Mouse (Mus musculus): ENCODE measurements around the gene Sohlh1. TPM values are rescaled to one million over a fixed set of nuclear protein-coding genes. Genes with fewer than 3 reads are reported as not detected.

Gene Sohlh1
- polyA plus RNA-seq, 1 experiment, result not detected

- TF ChIP-seq EP300 (IDR thresholded peaks at IDR 0.05; ENCODE audit: insufficient read depth, low read depth, low read length) (no peak), CTCF (IDR thresholded peaks at IDR 0.05; ENCODE audit: low read depth, low read length) (peak; percentile 72), POLR2A (IDR thresholded peaks at IDR 0.05; ENCODE audit: insufficient read depth, low read length) (no peak)
- Histone ChIP-seq H3K4me1 (ENCODE audit: control insufficient read depth, insufficient read depth, low read length) (no peaks in the 10 kb centered on the region), H3K9me3 (replicated peaks; ENCODE audit: control insufficient read depth, insufficient read depth, low read length, poor library complexity, severe bottlenecking) (no peaks in the 10 kb centered on the region), H3K36me3 (ENCODE audit: control insufficient read depth, insufficient read depth, low read length, poor library complexity, severe bottlenecking) (no peaks in the 10 kb centered on the region), H3K27me3 (ENCODE audit: control insufficient read depth, insufficient read depth, low read length, poor library complexity, severe bottlenecking) (no peaks in the 10 kb centered on the region), H3K4me3 (ENCODE audit: low read depth, low read length) (no peak overlapping the region), H3K27ac (ENCODE audit: insufficient read depth, low read length) (no peak overlapping the region), H3K9ac (ENCODE audit: low read depth, poor library complexity, severe bottlenecking) (no peak overlapping the region)
Observed at GRCm38 (mm10) chr2:25813364-25813763, 33.7 kb downstream of the Sohlh1 start.

GRCm38 (mm10) chr2:25811711-25812110, 35.3 kb downstream of the Sohlh1 start:
- no peaks in the 10 kb centered on the region for H3K4me1 ChIP-seq (ENCODE audit: control insufficient read depth, insufficient read depth, low read length)
- H3K27me3 ChIP-seq (ENCODE audit: control insufficient read depth, insufficient read depth, low read length, poor library complexity, severe bottlenecking), result no peaks in the 10 kb centered on the region
- H3K9ac ChIP-seq (ENCODE audit: low read depth, poor library complexity, severe bottlenecking), result no peak overlapping the region
- H3K36me3 ChIP-seq (ENCODE audit: control insufficient read depth, insufficient read depth, low read length, poor library complexity, severe bottlenecking), result no peaks in the 10 kb centered on the region
- TF ChIP-seq POLR2A (IDR thresholded peaks at IDR 0.05; ENCODE audit: insufficient read depth, low read length) (no peak), EP300 (IDR thresholded peaks at IDR 0.05; ENCODE audit: insufficient read depth, low read depth, low read length) (no peak), CTCF (IDR thresholded peaks at IDR 0.05; ENCODE audit: low read depth, low read length) (no peak)
- H3K9me3 ChIP-seq (replicated peaks; ENCODE audit: control insufficient read depth, insufficient read depth, low read length, poor library complexity, severe bottlenecking), result no peaks in the 10 kb centered on the region
- H3K4me3 ChIP-seq (ENCODE audit: low read depth, low read length), result no peak overlapping the region
- no peak overlapping the region for H3K27ac ChIP-seq (ENCODE audit: insufficient read depth, low read length)

- Histone ChIP-seq H3K27me3 (ENCODE audit: control insufficient read depth, insufficient read depth, low read length, poor library complexity, severe bottlenecking) (no peaks in the 10 kb centered on the region), H3K9me3 (replicated peaks; ENCODE audit: control insufficient read depth, insufficient read depth, low read length, poor library complexity, severe bottlenecking) (no peaks in the 10 kb centered on the region), H3K4me1 (ENCODE audit: control insufficient read depth, insufficient read depth, low read length) (no peaks in the 10 kb centered on the region), H3K4me3 (ENCODE audit: low read depth, low read length) (no peak overlapping the region), H3K36me3 (ENCODE audit: control insufficient read depth, insufficient read depth, low read length, poor library complexity, severe bottlenecking) (no peaks in the 10 kb centered on the region), H3K9ac (ENCODE audit: low read depth, poor library complexity, severe bottlenecking) (no peak overlapping the region), H3K27ac (ENCODE audit: insufficient read depth, low read length) (no peak overlapping the region)
- TF ChIP-seq POLR2A (IDR thresholded peaks at IDR 0.05; ENCODE audit: insufficient read depth, low read length), result no peak
- TF ChIP-seq EP300 (IDR thresholded peaks at IDR 0.05; ENCODE audit: insufficient read depth, low read depth, low read length), result no peak
- no peak for TF ChIP-seq CTCF (IDR thresholded peaks at IDR 0.05; ENCODE audit: low read depth, low read length)
Observed at GRCm38 (mm10) chr2:25798065-25798464, 49.0 kb downstream of the Sohlh1 start.

- Histone ChIP-seq H3K9ac (ENCODE audit: low read depth, poor library complexity, severe bottlenecking) (no peak overlapping the region), H3K4me1 (ENCODE audit: control insufficient read depth, insufficient read depth, low read length) (no peaks in the 10 kb centered on the region), H3K36me3 (ENCODE audit: control insufficient read depth, insufficient read depth, low read length, poor library complexity, severe bottlenecking) (no peaks in the 10 kb centered on the region), H3K4me3 (ENCODE audit: low read depth, low read length) (no peak overlapping the region), H3K27me3 (ENCODE audit: control insufficient read depth, insufficient read depth, low read length, poor library complexity, severe bottlenecking) (no peaks in the 10 kb centered on the region), H3K27ac (ENCODE audit: insufficient read depth, low read length) (no peak overlapping the region), H3K9me3 (replicated peaks; ENCODE audit: control insufficient read depth, insufficient read depth, low read length, poor library complexity, severe bottlenecking) (no peaks in the 10 kb centered on the region)
- TF ChIP-seq POLR2A (IDR thresholded peaks at IDR 0.05; ENCODE audit: insufficient read depth, low read length), result no peak
- TF ChIP-seq EP300 (IDR thresholded peaks at IDR 0.05; ENCODE audit: insufficient read depth, low read depth, low read length), result no peak
- TF ChIP-seq CTCF (IDR thresholded peaks at IDR 0.05; ENCODE audit: low read depth, low read length), result no peak
Observed at GRCm38 (mm10) chr2:25797635-25798034, 49.4 kb downstream of the Sohlh1 start.

Other genes with a start within 250 kb of the Sohlh1 start
- gene Rabl6, start 238.7 kb downstream of the Sohlh1 start, polyA plus RNA-seq (2011; ENCODE audit: insufficient read depth, insufficient read length, low read depth, missing spikeins), result 72.5 and 80.2 TPM in 2 replicates
- gene Ccdc183, start 229.6 kb downstream of the Sohlh1 start, polyA plus RNA-seq (2011; ENCODE audit: insufficient read depth, insufficient read length, low read depth, missing spikeins), result not detected in 2 replicates
- gene Tmem141, start 225.2 kb downstream of the Sohlh1 start, polyA plus RNA-seq (2011; ENCODE audit: insufficient read depth, insufficient read length, low read depth, missing spikeins), result 12.3 and 13.4 TPM in 2 replicates
- not detected in 2 replicates for gene Fcna, start 219.2 kb downstream of the Sohlh1 start, polyA plus RNA-seq (2011; ENCODE audit: insufficient read depth, insufficient read length, low read depth, missing spikeins)
- not detected in 2 replicates for gene Lcn8, start 194.1 kb downstream of the Sohlh1 start, polyA plus RNA-seq (2011; ENCODE audit: insufficient read depth, insufficient read length, low read depth, missing spikeins)
- not detected in 2 replicates for gene Lcn5, start 189.3 kb downstream of the Sohlh1 start, polyA plus RNA-seq (2011; ENCODE audit: insufficient read depth, insufficient read length, low read depth, missing spikeins)
- gene Lcn6, start 170.5 kb downstream of the Sohlh1 start, polyA plus RNA-seq (2011; ENCODE audit: insufficient read depth, insufficient read length, low read depth, missing spikeins), result not detected in 2 replicates
- gene Lcn10, start 164.5 kb downstream of the Sohlh1 start, polyA plus RNA-seq (2011; ENCODE audit: insufficient read depth, insufficient read length, low read depth, missing spikeins), result not detected in 2 replicates
- not detected in 2 replicates for gene Obp2a, start 147.2 kb downstream of the Sohlh1 start, polyA plus RNA-seq (2011; ENCODE audit: insufficient read depth, insufficient read length, low read depth, missing spikeins)
- gene Bmyc, start 140.5 kb downstream of the Sohlh1 start, polyA plus RNA-seq (2011; ENCODE audit: insufficient read depth, insufficient read length, low read depth, missing spikeins), result 10.5 and 17.0 TPM in 2 replicates
- gene Obp2b, start 110.2 kb downstream of the Sohlh1 start, polyA plus RNA-seq (2011; ENCODE audit: insufficient read depth, insufficient read length, low read depth, missing spikeins), result not detected in 2 replicates
- gene Lcn3, start 81.7 kb downstream of the Sohlh1 start, polyA plus RNA-seq (2011; ENCODE audit: insufficient read depth, insufficient read length, low read depth, missing spikeins), result not detected in 2 replicates
- gene Lcn11, start 70.2 kb downstream of the Sohlh1 start, polyA plus RNA-seq (2011; ENCODE audit: insufficient read depth, insufficient read length, low read depth, missing spikeins), result not detected in 2 replicates
- gene Gm13539, start 65.0 kb downstream of the Sohlh1 start, polyA plus RNA-seq (2011; ENCODE audit: insufficient read depth, insufficient read length, low read depth, missing spikeins), result not detected in 2 replicates
- not detected in 2 replicates for gene Glt6d1, start 31.4 kb downstream of the Sohlh1 start, polyA plus RNA-seq (2011; ENCODE audit: insufficient read depth, insufficient read length, low read depth, missing spikeins)
- not detected in 2 replicates for gene Lcn9, start 24.1 kb downstream of the Sohlh1 start, polyA plus RNA-seq (2011; ENCODE audit: insufficient read depth, insufficient read length, low read depth, missing spikeins)
- 0.54 and 1.0 TPM in 2 replicates for gene Kcnt1, start 16.5 kb upstream of the Sohlh1 start, polyA plus RNA-seq (2011; ENCODE audit: insufficient read depth, insufficient read length, low read depth, missing spikeins)
- 63.0 and 63.4 TPM in 2 replicates for gene Camsap1, start 136.0 kb upstream of the Sohlh1 start, polyA plus RNA-seq (2011; ENCODE audit: insufficient read depth, insufficient read length, low read depth, missing spikeins)
- gene Ubac1, start 174.5 kb upstream of the Sohlh1 start, polyA plus RNA-seq (2011; ENCODE audit: insufficient read depth, insufficient read length, low read depth, missing spikeins), result 87.0 and 95.0 TPM in 2 replicates

All from ES-Bruce4 (cell line).